Mouse (Mus musculus) stomach, embryonic 16.5 days (tissue): ENCODE results near the gene Dst. TPM values are rescaled to one million over a fixed set of nuclear protein-coding genes. Genes with fewer than 3 reads are reported as not detected.

Experiments used
- ATAC-seq: fragments of 200-750 bp; cut with Nextera tagmentation; 2 replicates; pipeline ENCODE4 v1.8.0; 2017; ENCODE audit warnings: moderate number of reproducible peaks, moderate TSS enrichment; ENCODE audit not compliant: insufficient read depth, low FRiP score
- H3K27ac ChIP-seq: fragments of 300-500 bp; sonication (generic); 2 replicates; pipeline ENCODE4 v1.5.1; 2014; ENCODE audit warnings: low read length
- H3K27me3 ChIP-seq: fragments of 300-500 bp; sonication (generic); 2 replicates; pipeline ENCODE4 v1.6.1; 2014; ENCODE audit warnings: low read length, control low read depth, mixed read lengths; ENCODE audit not compliant: control insufficient read depth, insufficient read depth
- H3K36me3 ChIP-seq: fragments of 300-500 bp; sonication (generic); 2 replicates; pipeline ENCODE4 v1.6.1; 2014; ENCODE audit warnings: low read length; ENCODE audit not compliant: control insufficient read depth, insufficient read depth
- H3K4me1 ChIP-seq: fragments of 300-500 bp; sonication (generic); 2 replicates; pipeline ENCODE4 v1.6.1; 2014; ENCODE audit warnings: low read length, control low read depth, mixed read lengths; ENCODE audit not compliant: control insufficient read depth, insufficient read depth
- H3K4me2 ChIP-seq: fragments of 300-500 bp; sonication (generic); 2 replicates; pipeline ENCODE4 v1.6.1; 2014; ENCODE audit warnings: low read depth, low read length, mixed read lengths
- H3K4me3 ChIP-seq: fragments of 300-500 bp; sonication (generic); replicated peaks from 2 replicates; pipeline ENCODE4 v1.5.1; 2014; ENCODE audit warnings: mild to moderate bottlenecking, low read length
- H3K9ac ChIP-seq: fragments of 300-500 bp; sonication (generic); 2 replicates; pipeline ENCODE4 v1.6.1; 2014; ENCODE audit warnings: low read length
- H3K9me3 ChIP-seq: fragments of 300-500 bp; sonication (generic); replicated peaks from 2 replicates; pipeline ENCODE4 v1.6.1; 2016; ENCODE audit warnings: low read length, control low read depth; ENCODE audit not compliant: control insufficient read depth
- WGBS: fragments of 180-500 bp; shearing (Covaris S2); extraction: QIAGEN DNeasy Blood & Tissue Kit; methylation state at CpG from one replicate; pipeline ENCODE4 v1.1.7; 2014; 5-methylcytosine and 5-hydroxymethylcytosine counted together
- polyA plus RNA-seq: library from polyadenylated mRNA; unstranded; fragments of >200 nt; fragmentation: Nextera tagmentation; extraction: Ambion mirVana; gene quantifications from 2 replicates; pipeline ENCODE4 v1.2.1, GENCODE M21; 2015

The Dst gene
- polyA plus RNA-seq, 1 experiment from 2014 or later, result 27.8 TPM

- Histone ChIP-seq H3K4me2 (no peak overlapping the region), H3K27ac (no peak overlapping the region), H3K9ac (no peak overlapping the region), H3K36me3 (no peaks in the 10 kb centered on the region), H3K27me3 (no peaks in the 10 kb centered on the region), H3K4me1 (no peaks in the 10 kb centered on the region), H3K4me3 (no peak overlapping the region), H3K9me3 (no peaks in the 10 kb centered on the region)
- WGBS, result 72% methylated on average over 6 of the region's 6 CpGs
- ATAC-seq, result no peak
These were observed 11.9 kb upstream of the Dst start for GRCm38 (mm10) chr1:33896116-33896515.

GRCm38 (mm10) chr1:33896666-33897065 lies 11.4 kb upstream of the Dst start:
- H3K9me3 ChIP-seq, result no peaks in the 10 kb centered on the region
- no peaks in the 10 kb centered on the region for H3K27me3 ChIP-seq
- no peaks in the 10 kb centered on the region for H3K36me3 ChIP-seq
- no peak for ATAC-seq
- no peaks in the 10 kb centered on the region for H3K4me1 ChIP-seq
- WGBS, result 68% methylated on average over 4 of the region's 4 CpGs
- no peak overlapping the region for H3K9ac ChIP-seq
- no peak overlapping the region for H3K4me3 ChIP-seq
- H3K27ac ChIP-seq, result no peak overlapping the region
- H3K4me2 ChIP-seq, result no peak overlapping the region

- no peaks in the 10 kb centered on the region for H3K9me3 ChIP-seq
- no peak overlapping the region for H3K4me3 ChIP-seq
- 82% methylated on average over 11 of the region's 11 CpGs for WGBS
- no peak overlapping the region for H3K4me2 ChIP-seq
- ATAC-seq, result no peak
- H3K27ac ChIP-seq, result no peak overlapping the region
- H3K9ac ChIP-seq, result no peak overlapping the region
- H3K27me3 ChIP-seq, result no peaks in the 10 kb centered on the region
- H3K4me1 ChIP-seq, result no peaks in the 10 kb centered on the region
- no peaks in the 10 kb centered on the region for H3K36me3 ChIP-seq
These were observed 10.6 kb upstream of the Dst start for GRCm38 (mm10) chr1:33897426-33897825.

- WGBS, result 83% methylated on average over 6 of the region's 6 CpGs
These were observed 9.7 kb upstream of the Dst start for GRCm38 (mm10) chr1:33898373-33898772.

GRCm38 (mm10) chr1:33900175-33900574 lies 7.8 kb upstream of the Dst start:
- ATAC-seq, result no peak
- Histone ChIP-seq H3K4me2 (no peak overlapping the region), H3K27me3 (peaks cover 5% of the 10 kb centered on the region; the same call in 1 of the 2 replicates), H3K4me1 (no peaks in the 10 kb centered on the region), H3K4me3 (no peak overlapping the region), H3K27ac (no peak overlapping the region), H3K9me3 (no peaks in the 10 kb centered on the region), H3K36me3 (no peaks in the 10 kb centered on the region), H3K9ac (no peak overlapping the region)
- WGBS, result 63% methylated on average over 8 of the region's 8 CpGs

More at GRCm38 (mm10) chr1:33898373-33898772, 9.7 kb upstream of the Dst start:
- H3K4me1 ChIP-seq, result no peaks in the 10 kb centered on the region
- no peak overlapping the region for H3K27ac ChIP-seq
- no peak overlapping the region for H3K4me2 ChIP-seq
- H3K27me3 ChIP-seq, result no peaks in the 10 kb centered on the region
- H3K36me3 ChIP-seq, result no peaks in the 10 kb centered on the region
- no peaks in the 10 kb centered on the region for H3K9me3 ChIP-seq
- no peak overlapping the region for H3K9ac ChIP-seq
- no peak overlapping the region for H3K4me3 ChIP-seq
- ATAC-seq, result no peak

GRCm38 (mm10) chr1:33903587-33903986 lies 4.4 kb upstream of the Dst start:
- Histone ChIP-seq H3K4me3 (no peak overlapping the region), H3K36me3 (no peaks in the 10 kb centered on the region), H3K27ac (no peak overlapping the region), H3K4me2 (peak overlapping the region; percentile 24; the same call in 1 of the 2 replicates), H3K9me3 (no peaks in the 10 kb centered on the region), H3K27me3 (peaks cover 31% of the 10 kb centered on the region), H3K4me1 (peaks cover 5% of the 10 kb centered on the region), H3K9ac (no peak overlapping the region)
- WGBS, result 27% methylated on average over 9 of the region's 9 CpGs
- no peak for ATAC-seq

GRCm38 (mm10) chr1:33906216-33906615 lies 1.8 kb upstream of the Dst start:
- Histone ChIP-seq H3K27ac (no peak overlapping the region), H3K4me3 (no peak overlapping the region), H3K4me1 (peaks cover 7% of the 10 kb centered on the region), H3K4me2 (no peak overlapping the region), H3K27me3 (peaks cover 35% of the 10 kb centered on the region), H3K9ac (no peak overlapping the region), H3K36me3 (no peaks in the 10 kb centered on the region), H3K9me3 (no peaks in the 10 kb centered on the region)
- WGBS, result 30% methylated on average over 10 of the region's 10 CpGs
- no peak for ATAC-seq

GRCm38 (mm10) chr1:33906927-33907326 lies 1.1 kb upstream of the Dst start:
- Histone ChIP-seq H3K4me2 (peak overlapping the region; percentile 99), H3K36me3 (no peaks in the 10 kb centered on the region), H3K9ac (peak overlapping the region; percentile 71; the same call in 1 of the 2 replicates), H3K9me3 (no peaks in the 10 kb centered on the region), H3K27ac (no peak overlapping the region), H3K4me3 (peak overlapping the region; percentile 62), H3K27me3 (peaks cover 35% of the 10 kb centered on the region), H3K4me1 (peaks cover 7% of the 10 kb centered on the region)
- 6% methylated on average over 20 of the region's 20 CpGs for WGBS
- ATAC-seq, result no peak

- ATAC-seq, result peak; percentile 89
- H3K9me3 ChIP-seq, result no peaks in the 10 kb centered on the region
These were observed 419 bp upstream of the Dst start, which contains the start of gene Bend6 for GRCm38 (mm10) chr1:33907421-33908190. Bend6 (minus strand) TSS chr1:33907816.

More at GRCm38 (mm10) chr1:33907421-33908190, 419 bp upstream of the Dst start, which contains the start of gene Bend6:
- Histone ChIP-seq H3K4me2 (peak within 1 kb of the TSS; percentile 99), H3K36me3 (no peaks in the 10 kb centered on the region), H3K4me3 (peak within 1 kb of the TSS; percentile 62), H3K4me1 (peaks cover 7% of the 10 kb centered on the region), H3K9ac (peak within 1 kb of the TSS; percentile 71), H3K27ac (no peak within 1 kb of the TSS), H3K27me3 (peaks cover 35% of the 10 kb centered on the region)
- under 1% methylated on average over 99 of the region's 110 CpGs for WGBS
